Mouse (Mus musculus): Measurements from ENCODE around the gene Clec2h. TPM values are rescaled to one million over a fixed set of nuclear protein-coding genes. Genes with fewer than 3 reads are reported as not detected.
"Not testable (repeated sequence)": the region's sequence is repeated elsewhere in the genome, so short reads cannot be mapped to it uniquely, and the experiment has no call there.

The Clec2h gene
- polyA plus RNA-seq (2014; fragmentation: Nextera tagmentation; extraction: Ambion mirVana): 0.60 and 0.73 TPM in 2 replicates

- whole genome bisulfite sequencing: 12% methylated on average over 1 of the region's 1 CpGs
- H3K4me2 ChIP-seq (ENCODE audit: low read length): no peak within 1 kb of the TSS
- H3K9ac ChIP-seq (ENCODE audit: low read length): no peak within 1 kb of the TSS
- no peak for DNase-seq (ENCODE audit: low spot score)
- H3K9me3 ChIP-seq (ENCODE audit: control insufficient read depth, low read length): no peaks in the 10 kb centered on the region
- H3K27me3 ChIP-seq (replicated peaks; ENCODE audit: control insufficient read depth, insufficient read depth, low read length): no peaks in the 10 kb centered on the region
- no peaks in the 10 kb centered on the region for H3K4me1 ChIP-seq (replicated peaks; ENCODE audit: control insufficient read depth, insufficient read depth, low read length)
- H3K4me3 ChIP-seq (ENCODE audit: low read depth, low read length): no peak within 1 kb of the TSS
- no peak within 1 kb of the TSS for H3K27ac ChIP-seq (ENCODE audit: low read depth)
- ATAC-seq (replicated peaks; ENCODE audit: low FRiP score, low TSS enrichment, low read depth): peak; percentile 40
- H3K36me3 ChIP-seq (ENCODE audit: control insufficient read depth, insufficient read depth, low read length): no peaks in the 10 kb centered on the region
Observed at GRCm38 (mm10) chr6:128662206-128662605, at the start of gene Clec2h. TSS of gene Clec2h (plus strand) at chr6:128662385.

GRCm38 (mm10) chr6:128622733-128623132 lies 39.5 kb upstream of the Clec2h start:
- no peak overlapping the region for H3K4me2 ChIP-seq (ENCODE audit: low read length)
- no peaks in the 10 kb centered on the region for H3K36me3 ChIP-seq (ENCODE audit: control insufficient read depth, insufficient read depth, low read length)

GRCm38 (mm10) chr6:128623433-128623832 lies 38.8 kb upstream of the Clec2h start, which contains the start of gene Klrb1a:
TSS of gene Klrb1a (minus strand) at chr6:128623533.
- DNase-seq (ENCODE audit: low spot score); H3K9me3 ChIP-seq (ENCODE audit: control insufficient read depth, low read length); H3K9ac ChIP-seq (ENCODE audit: low read length); H3K27ac ChIP-seq (ENCODE audit: low read depth); H3K4me1 ChIP-seq (replicated peaks; ENCODE audit: control insufficient read depth, insufficient read depth, low read length); H3K36me3 ChIP-seq (ENCODE audit: control insufficient read depth, insufficient read depth, low read length); H3K4me2 ChIP-seq (ENCODE audit: low read length); H3K4me3 ChIP-seq (ENCODE audit: low read depth, low read length); H3K27me3 ChIP-seq (replicated peaks; ENCODE audit: control insufficient read depth, insufficient read depth, low read length); ATAC-seq (replicated peaks; ENCODE audit: low FRiP score, low TSS enrichment, low read depth): not testable (repeated sequence)
- 94% methylated on average over 5 of the region's 5 CpGs for WGBS

More at GRCm38 (mm10) chr6:128622733-128623132, 39.5 kb upstream of the Clec2h start:
- H3K4me1 ChIP-seq (replicated peaks; ENCODE audit: control insufficient read depth, insufficient read depth, low read length): no peaks in the 10 kb centered on the region
- H3K9ac ChIP-seq (ENCODE audit: low read length): no peak overlapping the region
- 70% methylated on average over 2 of the region's 2 CpGs for WGBS
- no peaks in the 10 kb centered on the region for H3K27me3 ChIP-seq (replicated peaks; ENCODE audit: control insufficient read depth, insufficient read depth, low read length)
- no peak for ATAC-seq (replicated peaks; ENCODE audit: low FRiP score, low TSS enrichment, low read depth)
- H3K27ac ChIP-seq (ENCODE audit: low read depth): no peak overlapping the region
- H3K9me3 ChIP-seq (ENCODE audit: control insufficient read depth, low read length): no peaks in the 10 kb centered on the region
- no peak overlapping the region for H3K4me3 ChIP-seq (ENCODE audit: low read depth, low read length)
- no peak for DNase-seq (ENCODE audit: low spot score)

- Histone ChIP-seq H3K9me3 (ENCODE audit: control insufficient read depth, low read length) (no peaks in the 10 kb centered on the region), H3K27ac (ENCODE audit: low read depth) (no peak overlapping the region), H3K36me3 (ENCODE audit: control insufficient read depth, insufficient read depth, low read length) (no peaks in the 10 kb centered on the region), H3K4me1 (replicated peaks; ENCODE audit: control insufficient read depth, insufficient read depth, low read length) (no peaks in the 10 kb centered on the region), H3K9ac (ENCODE audit: low read length) (no peak overlapping the region), H3K4me3 (ENCODE audit: low read depth, low read length) (no peak overlapping the region), H3K27me3 (replicated peaks; ENCODE audit: control insufficient read depth, insufficient read depth, low read length) (no peaks in the 10 kb centered on the region), H3K4me2 (ENCODE audit: low read length) (no peak overlapping the region)
- WGBS: 79% methylated on average over 4 of the region's 4 CpGs
- ATAC-seq (replicated peaks; ENCODE audit: low FRiP score, low TSS enrichment, low read depth) (no peak), DNase-seq (ENCODE audit: low spot score) (no peak)
Observed at GRCm38 (mm10) chr6:128624425-128624824, 37.8 kb upstream of the Clec2h start.

GRCm38 (mm10) chr6:128625246-128625645 lies 36.9 kb upstream of the Clec2h start:
- H3K4me1 ChIP-seq (replicated peaks; ENCODE audit: control insufficient read depth, insufficient read depth, low read length); H3K4me2 ChIP-seq (ENCODE audit: low read length); H3K36me3 ChIP-seq (ENCODE audit: control insufficient read depth, insufficient read depth, low read length); H3K4me3 ChIP-seq (ENCODE audit: low read depth, low read length); DNase-seq (ENCODE audit: low spot score); H3K27me3 ChIP-seq (replicated peaks; ENCODE audit: control insufficient read depth, insufficient read depth, low read length); H3K27ac ChIP-seq (ENCODE audit: low read depth); H3K9ac ChIP-seq (ENCODE audit: low read length); H3K9me3 ChIP-seq (ENCODE audit: control insufficient read depth, low read length); ATAC-seq (replicated peaks; ENCODE audit: low FRiP score, low TSS enrichment, low read depth): not testable (repeated sequence)
- 81% methylated on average over 6 of the region's 6 CpGs for WGBS

GRCm38 (mm10) chr6:128629771-128630739 lies 32.1 kb upstream of the Clec2h start:
- peak; percentile 79 for ATAC-seq (replicated peaks; ENCODE audit: low FRiP score, low TSS enrichment, low read depth)
- not testable (repeated sequence) for H3K27me3 ChIP-seq (replicated peaks; ENCODE audit: control insufficient read depth, insufficient read depth, low read length); H3K4me3 ChIP-seq (ENCODE audit: low read depth, low read length); H3K4me2 ChIP-seq (ENCODE audit: low read length); H3K9me3 ChIP-seq (ENCODE audit: control insufficient read depth, low read length); H3K4me1 ChIP-seq (replicated peaks; ENCODE audit: control insufficient read depth, insufficient read depth, low read length); H3K27ac ChIP-seq (ENCODE audit: low read depth); H3K36me3 ChIP-seq (ENCODE audit: control insufficient read depth, insufficient read depth, low read length); H3K9ac ChIP-seq (ENCODE audit: low read length)
- WGBS: 51% methylated on average over 13 of the region's 13 CpGs
- DNase-seq (ENCODE audit: low spot score): peak; percentile 63

GRCm38 (mm10) chr6:128630912-128631905 lies 31.0 kb upstream of the Clec2h start:
- H3K4me1 ChIP-seq (replicated peaks; ENCODE audit: control insufficient read depth, insufficient read depth, low read length); ATAC-seq (replicated peaks; ENCODE audit: low FRiP score, low TSS enrichment, low read depth); H3K27me3 ChIP-seq (replicated peaks; ENCODE audit: control insufficient read depth, insufficient read depth, low read length); H3K9me3 ChIP-seq (ENCODE audit: control insufficient read depth, low read length); H3K9ac ChIP-seq (ENCODE audit: low read length); H3K27ac ChIP-seq (ENCODE audit: low read depth); H3K36me3 ChIP-seq (ENCODE audit: control insufficient read depth, insufficient read depth, low read length); H3K4me3 ChIP-seq (ENCODE audit: low read depth, low read length); H3K4me2 ChIP-seq (ENCODE audit: low read length); DNase-seq (ENCODE audit: low spot score): not testable (repeated sequence)
- WGBS: 52% methylated on average over 15 of the region's 15 CpGs

- H3K27me3 ChIP-seq (replicated peaks; ENCODE audit: control insufficient read depth, insufficient read depth, low read length): no peaks in the 10 kb centered on the region
- no peaks in the 10 kb centered on the region for H3K9me3 ChIP-seq (ENCODE audit: control insufficient read depth, low read length)
- WGBS: 97% methylated on average over 1 of the region's 1 CpGs
- no peaks in the 10 kb centered on the region for H3K4me1 ChIP-seq (replicated peaks; ENCODE audit: control insufficient read depth, insufficient read depth, low read length)
- no peak overlapping the region for H3K9ac ChIP-seq (ENCODE audit: low read length)
- H3K27ac ChIP-seq (ENCODE audit: low read depth): no peak overlapping the region
- ATAC-seq (replicated peaks; ENCODE audit: low FRiP score, low TSS enrichment, low read depth): no peak
- DNase-seq (ENCODE audit: low spot score): no peak
- no peak overlapping the region for H3K4me2 ChIP-seq (ENCODE audit: low read length)
- no peaks in the 10 kb centered on the region for H3K36me3 ChIP-seq (ENCODE audit: control insufficient read depth, insufficient read depth, low read length)
- H3K4me3 ChIP-seq (ENCODE audit: low read depth, low read length): no peak overlapping the region
Observed at GRCm38 (mm10) chr6:128640673-128641072, 21.5 kb upstream of the Clec2h start.
